Mouse (Mus musculus) lung, postnatal 0 days (tissue): ENCODE measurements around the gene Tnfrsf11a. TPM values are rescaled to one million over a fixed set of nuclear protein-coding genes. Genes with fewer than 3 reads are reported as not detected.
"Not testable (repeated sequence)": the region's sequence is repeated elsewhere in the genome, so short reads cannot be mapped to it uniquely, and the experiment has no call there.

ENCODE experiments used
- ATAC-seq: fragments of 200-750 bp; cut with Nextera tagmentation; 2 replicates; pipeline ENCODE4 v1.8.0; 2017; ENCODE audit warnings: moderate library complexity
- DNase-seq: peaks from one replicate; pipeline ENCODE4 v3.0.0-alpha.2; 2016; ENCODE audit warnings: low spot score
- H3K27ac ChIP-seq: fragments of 300-500 bp; sonication (generic); 2 replicates; pipeline ENCODE4 v1.5.1; 2014; ENCODE audit warnings: antibody characterized with exemption, mild to moderate bottlenecking, low read length, mixed read lengths
- H3K27me3 ChIP-seq: fragments of 300-500 bp; sonication (generic); replicated peaks from 2 replicates; pipeline ENCODE4 v1.6.1; 2014; ENCODE audit warnings: low read length, mixed read lengths; ENCODE audit not compliant: insufficient read depth
- H3K36me3 ChIP-seq: fragments of 300-500 bp; sonication (generic); 2 replicates; pipeline ENCODE4 v1.6.1; 2014; ENCODE audit warnings: low read length, mixed read lengths; ENCODE audit not compliant: insufficient read depth
- H3K4me1 ChIP-seq: fragments of 300-500 bp; sonication (generic); 2 replicates; pipeline ENCODE4 v1.6.1; 2014; ENCODE audit warnings: antibody characterized with exemption, low read depth, low read length, mixed read lengths; ENCODE audit not compliant: insufficient read depth
- H3K4me2 ChIP-seq: fragments of 300-500 bp; sonication (generic); replicated peaks from 2 replicates; pipeline ENCODE4 v1.6.1; 2014; ENCODE audit warnings: low read depth, mild to moderate bottlenecking, low read length, moderate library complexity, mixed read lengths
- H3K4me3 ChIP-seq: fragments of 300-500 bp; sonication (generic); 2 replicates; pipeline ENCODE4 v1.5.1; 2014; ENCODE audit warnings: low read depth, low read length
- H3K9ac ChIP-seq: fragments of 300-500 bp; sonication (generic); replicated peaks from 2 replicates; pipeline ENCODE4 v1.6.1; 2014; ENCODE audit warnings: low read depth, mild to moderate bottlenecking
- H3K9me3 ChIP-seq: fragments of 300-500 bp; sonication (generic); 2 replicates; pipeline ENCODE4 v1.6.1; 2016; ENCODE audit warnings: low read length, mixed read lengths
- CTCF ChIP-seq: IDR thresholded peaks from 2 replicates; pipeline ENCODE4 v1.5.1; 2016; ENCODE audit warnings: antibody characterized with exemption, mild to moderate bottlenecking
- EP300 ChIP-seq: IDR thresholded peaks from 2 replicates; pipeline ENCODE4 v1.6.1; 2016; ENCODE audit warnings: antibody characterized with exemption, mild to moderate bottlenecking, control low read depth
- WGBS: fragments of 180-500 bp; shearing (Covaris S2); extraction: QIAGEN DNeasy Blood & Tissue Kit; methylation state at CpG from one replicate; pipeline ENCODE4 v1.1.7; 2014; 5-methylcytosine and 5-hydroxymethylcytosine counted together
- polyA plus RNA-seq: library from polyadenylated mRNA; unstranded; fragments of >200 nt; fragmentation: Nextera tagmentation; extraction: Ambion mirVana; gene quantifications from 2 replicates; pipeline ENCODE4 v1.2.1, GENCODE M21; 2015

The Tnfrsf11a gene
- polyA plus RNA-seq, 1 experiment from 2014 or later: 2.2 TPM

- Histone ChIP-seq H3K27me3 (no peaks in the 10 kb centered on the region), H3K36me3 (no peaks in the 10 kb centered on the region), H3K4me3 (no peak overlapping the region), H3K4me2 (no peak overlapping the region), H3K9ac (no peak overlapping the region), H3K4me1 (no peaks in the 10 kb centered on the region), H3K9me3 (no peaks in the 10 kb centered on the region), H3K27ac (no peak overlapping the region)
- WGBS: 88% methylated on average over 10 of the region's 10 CpGs
- TF ChIP-seq EP300 (no peak), CTCF (no peak)
- DNase-seq (no peak), ATAC-seq (no peak)
Measured at GRCm38 (mm10) chr1:105807028-105807722, 26.7 kb downstream of the Tnfrsf11a start.

GRCm38 (mm10) chr1:105812027-105812426, 31.5 kb downstream of the Tnfrsf11a start:
- H3K9me3 ChIP-seq, DNase-seq, H3K27me3 ChIP-seq, ATAC-seq, H3K36me3 ChIP-seq, H3K4me1 ChIP-seq, H3K9ac ChIP-seq, H3K4me2 ChIP-seq, H3K4me3 ChIP-seq, H3K27ac ChIP-seq: not testable (repeated sequence)

GRCm38 (mm10) chr1:105812960-105813708, 32.6 kb downstream of the Tnfrsf11a start:
- Histone ChIP-seq H3K27me3 (no peaks in the 10 kb centered on the region), H3K4me1 (no peaks in the 10 kb centered on the region), H3K9me3 (no peaks in the 10 kb centered on the region), H3K36me3 (no peaks in the 10 kb centered on the region), H3K4me2 (no peak overlapping the region), H3K27ac (no peak overlapping the region), H3K4me3 (no peak overlapping the region), H3K9ac (no peak overlapping the region)
- DNase-seq (no peak), ATAC-seq (no peak)
- 64% methylated on average over 20 of the region's 20 CpGs for WGBS
- no peak for TF ChIP-seq EP300
- TF ChIP-seq CTCF: no peak

GRCm38 (mm10) chr1:105813709-105814061, 33.2 kb downstream of the Tnfrsf11a start:
- Histone ChIP-seq H3K27me3 (no peaks in the 10 kb centered on the region), H3K4me2 (no peak overlapping the region), H3K9me3 (no peaks in the 10 kb centered on the region), H3K36me3 (no peaks in the 10 kb centered on the region), H3K9ac (no peak overlapping the region), H3K27ac (no peak overlapping the region), H3K4me3 (no peak overlapping the region), H3K4me1 (no peaks in the 10 kb centered on the region)
- WGBS: 45% methylated on average over 11 of the region's 11 CpGs
- DNase-seq: no peak
- no peak for ATAC-seq
- TF ChIP-seq EP300: no peak
- TF ChIP-seq CTCF: no peak

- Histone ChIP-seq H3K4me3 (no peak overlapping the region), H3K36me3 (no peaks in the 10 kb centered on the region), H3K9me3 (no peaks in the 10 kb centered on the region), H3K4me1 (no peaks in the 10 kb centered on the region), H3K4me2 (no peak overlapping the region), H3K27ac (no peak overlapping the region), H3K27me3 (no peaks in the 10 kb centered on the region), H3K9ac (no peak overlapping the region)
- no peak for DNase-seq
- WGBS: 61% methylated on average over 14 of the region's 14 CpGs
- no peak; the same call in 1 of the 2 replicates for ATAC-seq
- TF ChIP-seq EP300 (no peak), CTCF (no peak)
Measured at GRCm38 (mm10) chr1:105814402-105815270, 34.1 kb downstream of the Tnfrsf11a start.

GRCm38 (mm10) chr1:105815310-105815709, 34.8 kb downstream of the Tnfrsf11a start:
- ATAC-seq: no peak

More at GRCm38 (mm10) chr1:105815310-105815709, 34.8 kb downstream of the Tnfrsf11a start:
- no peak overlapping the region for H3K9ac ChIP-seq
- no peak for DNase-seq
- no peak overlapping the region for H3K27ac ChIP-seq
- H3K4me1 ChIP-seq: no peaks in the 10 kb centered on the region
- no peak overlapping the region for H3K4me3 ChIP-seq
- no peaks in the 10 kb centered on the region for H3K36me3 ChIP-seq
- no peak overlapping the region for H3K4me2 ChIP-seq
- no peaks in the 10 kb centered on the region for H3K9me3 ChIP-seq
- WGBS: 89% methylated on average over 2 of the region's 2 CpGs
- no peaks in the 10 kb centered on the region for H3K27me3 ChIP-seq
- TF ChIP-seq CTCF (no peak), EP300 (no peak)
